Mouse (Mus musculus) liver, adult 2 months (tissue): ENCODE measurements around the gene Isoc2b.

Experiments used
- CTCF ChIP-seq: fragments of 200-500 bp; IDR thresholded peaks from 2 replicates; pipeline ENCODE4 v1.5.1; 2011; ENCODE audit warnings: low read depth, low read length, control low read depth
- POLR2A ChIP-seq: fragments of 200-500 bp; IDR thresholded peaks from 2 replicates; pipeline ENCODE4 v1.6.1; 2011; ENCODE audit warnings: low read length, control low read depth; ENCODE audit not compliant: insufficient read depth; ENCODE audit errors: extremely low read depth

DNA sequence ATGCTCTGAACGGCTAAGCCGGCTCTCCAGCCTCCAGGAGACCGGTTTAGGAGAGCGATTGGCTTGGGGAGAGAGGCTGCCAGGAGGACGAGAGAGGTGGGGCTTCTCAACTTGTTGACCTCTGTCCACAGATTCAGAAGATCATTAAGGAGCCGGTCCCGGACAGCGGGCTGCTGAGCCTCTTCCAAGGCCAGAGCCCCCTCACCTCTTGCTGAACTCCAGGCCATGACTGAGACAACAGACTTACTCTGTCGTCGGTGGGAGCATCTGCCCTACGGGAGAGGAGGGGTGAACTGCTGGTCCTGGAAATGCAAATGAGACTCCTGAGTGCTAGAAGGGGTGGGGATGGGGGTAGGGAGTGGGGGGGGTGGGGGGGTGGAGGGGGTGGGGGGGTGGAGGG, 25.1 kb upstream of the Isoc2b start:
- TF ChIP-seq POLR2A, result no peak
- no peak for TF ChIP-seq CTCF
